Mouse (Mus musculus) small intestine, adult 2 months (tissue): ENCODE data around the gene Junb. TPM values are rescaled to one million over a fixed set of nuclear protein-coding genes. Genes with fewer than 3 reads are reported as not detected.
A peak's percentile ranks its signal among the peaks of the same experiment; 100 is the strongest.

Experiments used
- H3K27ac ChIP-seq: fragments of 200-500 bp; 2 replicates; pipeline ENCODE4 v1.5.1; 2012; ENCODE audit warnings: low read depth, low read length, control low read depth, inconsistent platforms; ENCODE audit not compliant: insufficient read depth
- H3K27me3 ChIP-seq: fragments of 200-500 bp; 2 replicates; pipeline ENCODE4 v1.6.1; 2012; ENCODE audit warnings: mild to moderate bottlenecking, moderate library complexity, low read length, inconsistent platforms; ENCODE audit not compliant: control insufficient read depth, insufficient read depth
- H3K36me3 ChIP-seq: fragments of 200-500 bp; 2 replicates; pipeline ENCODE4 v1.6.1; 2012; ENCODE audit warnings: mild to moderate bottlenecking, low read length, control low read depth, inconsistent platforms; ENCODE audit not compliant: control insufficient read depth, insufficient read depth
- H3K4me1 ChIP-seq: fragments of 200-500 bp; 2 replicates; pipeline ENCODE4 v1.6.1; 2012; ENCODE audit warnings: low read length, inconsistent platforms, mixed read lengths; ENCODE audit not compliant: control insufficient read depth, insufficient read depth, insufficient read length
- H3K4me3 ChIP-seq: fragments of 200-500 bp; 2 replicates; pipeline ENCODE4 v1.5.1; 2012; ENCODE audit warnings: low read depth, mild to moderate bottlenecking, control low read depth, inconsistent platforms, low read length, moderate library complexity
- CTCF ChIP-seq: fragments of 200-500 bp; IDR thresholded peaks from 2 replicates; pipeline ENCODE4 v1.5.1; 2012; ENCODE audit warnings: low read depth, mild to moderate bottlenecking, control low read depth, inconsistent platforms, low read length, moderate library complexity, mixed read lengths; ENCODE audit not compliant: insufficient replicate concordance, insufficient read length; ENCODE audit errors: extremely low read depth
- POLR2A ChIP-seq: fragments of 200-500 bp; IDR thresholded peaks from 2 replicates; pipeline ENCODE4 v1.6.1; 2012; ENCODE audit warnings: low read depth, mild to moderate bottlenecking, control low read depth, inconsistent platforms, low read length, moderate library complexity
- whole genome bisulfite sequencing: fragments of 180-500 bp; shearing (Covaris S2); methylation state at CpG from one replicate; pipeline ENCODE4 v1.1.7; 2018; 5-methylcytosine and 5-hydroxymethylcytosine counted together
- polyA plus RNA-seq: library from polyadenylated mRNA; depleted of rRNA; stranded (reverse); fragments of >200 nt; gene quantifications from 2 replicates; pipeline ENCODE4 v1.2.3, GENCODE M21; 2012

The Junb gene
- polyA plus RNA-seq, 1 experiment: 329 TPM

- Histone ChIP-seq H3K36me3 (peaks cover 5% of the 10 kb centered on the region; the same call in 1 of the 2 replicates), H3K4me1 (no peaks in the 10 kb centered on the region), H3K27me3 (no peaks in the 10 kb centered on the region), H3K4me3 (no peak overlapping the region), H3K27ac (no peak overlapping the region)
- TF ChIP-seq CTCF: no peak
- TF ChIP-seq POLR2A: no peak
- 83% methylated on average over 7 of the region's 7 CpGs for WGBS
Observed at GRCm38 (mm10) chr8:84959811-84960210, 18.7 kb downstream of the Junb start.

- no peak overlapping the region for H3K27ac ChIP-seq
- 58% methylated on average over 2 of the region's 2 CpGs for WGBS
- TF ChIP-seq CTCF: peak; percentile 55; the same call in 1 of the 2 replicates
- no peak for TF ChIP-seq POLR2A
- H3K4me1 ChIP-seq: peaks cover 3% of the 10 kb centered on the region; the same call in 1 of the 2 replicates
- peaks cover 2% of the 10 kb centered on the region; the same call in 1 of the 2 replicates for H3K36me3 ChIP-seq
- H3K4me3 ChIP-seq: no peak overlapping the region
- H3K27me3 ChIP-seq: no peaks in the 10 kb centered on the region
Observed at GRCm38 (mm10) chr8:84956768-84957167, 21.8 kb downstream of the Junb start.

- TF ChIP-seq CTCF (no peak), POLR2A (no peak)
- 6% methylated on average over 18 of the region's 18 CpGs for WGBS
- H3K27ac ChIP-seq: no peak overlapping the region
- peaks cover under 1% of the 10 kb centered on the region; the same call in 1 of the 2 replicates for H3K36me3 ChIP-seq
- peaks cover 12% of the 10 kb centered on the region for H3K27me3 ChIP-seq
- peak overlapping the region; percentile 26; the same call in 1 of the 2 replicates for H3K4me3 ChIP-seq
- peaks cover 3% of the 10 kb centered on the region; the same call in 1 of the 2 replicates for H3K4me1 ChIP-seq
Observed at GRCm38 (mm10) chr8:84952612-84953255, 25.8 kb downstream of the Junb start.

GRCm38 (mm10) chr8:84949753-84950152, 28.8 kb downstream of the Junb start:
- Histone ChIP-seq H3K27me3 (peaks cover 39% of the 10 kb centered on the region), H3K27ac (no peak overlapping the region), H3K4me1 (peaks cover 6% of the 10 kb centered on the region), H3K4me3 (no peak overlapping the region), H3K36me3 (no peaks in the 10 kb centered on the region)
- no peak for TF ChIP-seq POLR2A
- TF ChIP-seq CTCF: no peak
- 25% methylated on average over 12 of the region's 12 CpGs for WGBS

GRCm38 (mm10) chr8:84947241-84947545, 31.3 kb downstream of the Junb start:
- Histone ChIP-seq H3K4me3 (no peak overlapping the region), H3K36me3 (no peaks in the 10 kb centered on the region), H3K4me1 (peaks cover 3% of the 10 kb centered on the region; the same call in 1 of the 2 replicates), H3K27me3 (peaks cover 46% of the 10 kb centered on the region), H3K27ac (no peak overlapping the region)
- WGBS: 10% methylated on average over 9 of the region's 9 CpGs
- TF ChIP-seq POLR2A: no peak
- no peak for TF ChIP-seq CTCF

- Histone ChIP-seq H3K27me3 (peaks cover 46% of the 10 kb centered on the region), H3K27ac (no peak within 1 kb of the TSS), H3K4me3 (peak within 1 kb of the TSS; percentile 26), H3K36me3 (no peaks in the 10 kb centered on the region), H3K4me1 (peaks cover 3% of the 10 kb centered on the region; the same call in 1 of the 2 replicates)
- WGBS: 12% methylated on average over 17 of the region's 17 CpGs
- TF ChIP-seq CTCF (peak; percentile 34; the same call in 1 of the 2 replicates), POLR2A (no peak)
Observed at GRCm38 (mm10) chr8:84946528-84947240, 31.8 kb downstream of the Junb start, which contains the start of gene Rtbdn. Rtbdn (plus strand) TSS chr8:84946991.
